Mouse (Mus musculus) myocyte (in vitro differentiated cells): ENCODE data around the gene Efnb2.

ENCODE experiments used
- E2F4 ChIP-seq: IDR thresholded peaks from one replicate; pipeline ENCODE4 v1.6.1; 2011; ENCODE audit warnings: mild to moderate bottlenecking, control low read depth, moderate library complexity; ENCODE audit not compliant: insufficient read depth
- MAX ChIP-seq: IDR thresholded peaks from one replicate; pipeline ENCODE4 v1.6.1; 2011; ENCODE audit warnings: low read depth, mild to moderate bottlenecking, control low read depth
- MYOD1 ChIP-seq, 3 experiments: IDR thresholded peaks; one replicate each; pipeline ENCODE4 v1.6.1; 2011; ENCODE audit warnings: control low read depth in 2 of 3, low read depth in 2 of 3, mild to moderate bottlenecking in 2 of 3, moderate library complexity in 1 of 3; ENCODE audit not compliant: insufficient read length in 2 of 3, control insufficient read depth in 1 of 3
- MYOG ChIP-seq, 3 experiments: IDR thresholded peaks; one replicate each; pipeline ENCODE4 v1.6.1; 2011; ENCODE audit warnings: control low read depth in 2 of 3, low read depth in 2 of 3, mild to moderate bottlenecking in 2 of 3; ENCODE audit not compliant: insufficient read length in 2 of 3, control insufficient read depth in 1 of 3, insufficient read depth in 1 of 3
- POLR2A ChIP-seq: IDR thresholded peaks from one replicate; pipeline ENCODE4 v1.6.1; 2011; ENCODE audit warnings: low read depth, mild to moderate bottlenecking, control low read depth, moderate library complexity; ENCODE audit not compliant: insufficient read length
- POLR2AphosphoS2 ChIP-seq: IDR thresholded peaks from one replicate; pipeline ENCODE4 v1.6.1; 2011; ENCODE audit warnings: low read depth, control low read depth; ENCODE audit not compliant: insufficient read length
- SRF ChIP-seq: IDR thresholded peaks from one replicate; pipeline ENCODE4 v1.6.1; 2011; ENCODE audit warnings: low read depth; ENCODE audit not compliant: control insufficient read depth, insufficient read length
- TCF12 ChIP-seq: IDR thresholded peaks from one replicate; pipeline ENCODE4 v1.6.1; 2011; ENCODE audit warnings: mild to moderate bottlenecking, control low read depth; ENCODE audit not compliant: poor library complexity, insufficient read depth, severe bottlenecking
- TCF3 ChIP-seq: IDR thresholded peaks from one replicate; pipeline ENCODE4 v1.6.1; 2011; ENCODE audit warnings: low read depth, control low read depth; ENCODE audit not compliant: insufficient read length
- USF1 ChIP-seq: IDR thresholded peaks from one replicate; pipeline ENCODE4 v1.6.1; 2011; ENCODE audit warnings: low read depth, mild to moderate bottlenecking, control low read depth, moderate library complexity

GRCm38 (mm10) chr8:8622476-8622875 lies 38.6 kb downstream of the Efnb2 start:
- TF ChIP-seq POLR2A = no peak
- no peak for TF ChIP-seq E2F4
- no peak for TF ChIP-seq USF1
- no peak for TF ChIP-seq MYOD1 (IDR thresholded peaks at IDR 0.05; ENCODE audit: control insufficient read depth in 1 of 3, insufficient read length in 2 of 3, low read depth in 2 of 3)
- TF ChIP-seq MYOG (IDR thresholded peaks at IDR 0.05; ENCODE audit: control insufficient read depth in 1 of 3, insufficient read depth in 1 of 3, insufficient read length in 2 of 3, low read depth in 2 of 3) = no peak
- TF ChIP-seq TCF12 = no peak
- no peak for TF ChIP-seq TCF3
- no peak for TF ChIP-seq POLR2AphosphoS2
- no peak for TF ChIP-seq MAX
- no peak for TF ChIP-seq SRF
